Mouse (Mus musculus): ENCODE measurements around the gene Tnk2. TPM values are rescaled to one million over a fixed set of nuclear protein-coding genes. Genes with fewer than 3 reads are reported as not detected.

Tnk2 gene
- polyA plus RNA-seq, 1 experiment from 2014 or later = 11.6 TPM

DNA sequence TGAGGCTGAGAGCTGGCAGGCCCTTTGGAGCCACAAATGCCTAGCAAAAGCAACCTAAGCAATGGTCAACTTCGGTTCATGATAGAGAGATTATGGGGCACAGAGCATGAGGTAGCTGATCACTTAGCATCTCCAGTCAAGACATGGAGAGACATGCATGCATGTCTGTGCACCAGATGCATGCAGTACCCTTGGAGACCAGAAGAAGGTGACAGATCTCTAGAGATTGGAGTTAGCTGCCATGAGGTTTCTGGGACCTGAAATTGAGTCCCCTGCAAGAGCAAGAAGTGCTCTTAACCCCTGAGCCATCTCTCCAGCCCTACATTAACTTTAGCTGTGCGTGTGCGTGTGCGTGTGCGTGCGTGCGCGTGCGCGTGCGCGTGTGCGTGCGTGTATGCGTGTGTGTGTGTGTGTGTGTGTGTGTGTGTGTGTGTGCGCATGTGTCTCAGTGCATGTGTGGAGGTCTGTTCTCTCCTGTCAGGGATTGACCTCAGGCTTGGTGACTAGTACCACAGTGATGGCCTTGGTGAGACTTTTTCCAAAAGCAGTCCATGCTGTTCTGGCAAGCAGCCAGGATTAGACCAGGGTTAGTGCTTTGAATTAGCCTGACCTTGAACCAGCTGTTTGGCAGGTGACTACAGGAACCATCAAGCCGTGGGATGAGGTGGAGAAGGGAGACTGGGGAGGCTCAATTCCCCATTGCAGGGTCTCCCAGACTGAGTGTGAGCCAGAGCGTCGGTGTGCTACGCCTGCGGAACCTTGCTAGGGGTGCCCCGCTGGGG, 54.2 kb downstream of the Tnk2 start:
- Histone ChIP-seq H3K4me1 (replicated peaks; ENCODE audit: control insufficient read depth, insufficient read depth, low read length) (no peaks in the 10 kb centered on the region), H3K27me3 (replicated peaks; ENCODE audit: control insufficient read depth, insufficient read depth, low read length) (no peaks in the 10 kb centered on the region), H3K4me2 (no peak overlapping the region), H3K9ac (ENCODE audit: low read depth, low read length) (no peak overlapping the region), H3K9me3 (ENCODE audit: control insufficient read depth, low read length) (no peaks in the 10 kb centered on the region), H3K4me3 (ENCODE audit: low read depth, low read length) (no peak overlapping the region), H3K27ac (ENCODE audit: low read depth, low read length) (no peak overlapping the region), H3K36me3 (ENCODE audit: control insufficient read depth, insufficient read depth, low read length) (no peaks in the 10 kb centered on the region)
- ATAC-seq (replicated peaks; ENCODE audit: low FRiP score) (no peak), DNase-seq (ENCODE audit: low spot score) (no peak)
- WGBS = 88% methylated on average over 22 of the region's 22 CpGs

DNA sequence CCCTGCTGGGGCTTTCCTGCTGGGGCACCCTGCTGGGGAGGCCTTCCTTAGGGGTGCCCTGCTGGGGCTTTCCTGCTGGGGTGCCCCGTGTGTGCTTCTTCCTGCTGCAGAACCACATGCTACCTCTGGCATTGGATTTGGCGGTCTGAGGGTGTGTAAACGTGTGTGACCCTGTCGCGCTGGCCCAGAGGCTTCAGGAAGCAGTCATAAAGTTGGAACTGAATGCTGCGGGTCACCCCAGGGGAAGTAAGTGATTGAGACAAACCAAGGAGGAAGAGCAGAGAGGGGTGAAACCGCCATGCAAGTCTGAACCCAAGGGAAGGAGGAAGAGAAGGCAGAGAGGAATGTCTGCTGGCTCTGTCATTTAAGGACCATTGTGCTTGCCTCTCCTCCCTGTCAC, 54.9 kb downstream of the Tnk2 start:
- 26% methylated on average over 7 of the region's 7 CpGs for WGBS
- no peak overlapping the region for H3K4me3 ChIP-seq (ENCODE audit: low read depth, low read length)
- no peaks in the 10 kb centered on the region for H3K9me3 ChIP-seq (ENCODE audit: control insufficient read depth, low read length)
- no peak overlapping the region for H3K4me2 ChIP-seq
- H3K27ac ChIP-seq (ENCODE audit: low read depth, low read length) = no peak overlapping the region
- H3K36me3 ChIP-seq (ENCODE audit: control insufficient read depth, insufficient read depth, low read length) = no peaks in the 10 kb centered on the region
- no peaks in the 10 kb centered on the region for H3K27me3 ChIP-seq (replicated peaks; ENCODE audit: control insufficient read depth, insufficient read depth, low read length)
- H3K4me1 ChIP-seq (replicated peaks; ENCODE audit: control insufficient read depth, insufficient read depth, low read length) = no peaks in the 10 kb centered on the region
- ATAC-seq (replicated peaks; ENCODE audit: low FRiP score) = no peak
- DNase-seq (ENCODE audit: low spot score) = no peak
- H3K9ac ChIP-seq (ENCODE audit: low read depth, low read length) = no peak overlapping the region

DNA sequence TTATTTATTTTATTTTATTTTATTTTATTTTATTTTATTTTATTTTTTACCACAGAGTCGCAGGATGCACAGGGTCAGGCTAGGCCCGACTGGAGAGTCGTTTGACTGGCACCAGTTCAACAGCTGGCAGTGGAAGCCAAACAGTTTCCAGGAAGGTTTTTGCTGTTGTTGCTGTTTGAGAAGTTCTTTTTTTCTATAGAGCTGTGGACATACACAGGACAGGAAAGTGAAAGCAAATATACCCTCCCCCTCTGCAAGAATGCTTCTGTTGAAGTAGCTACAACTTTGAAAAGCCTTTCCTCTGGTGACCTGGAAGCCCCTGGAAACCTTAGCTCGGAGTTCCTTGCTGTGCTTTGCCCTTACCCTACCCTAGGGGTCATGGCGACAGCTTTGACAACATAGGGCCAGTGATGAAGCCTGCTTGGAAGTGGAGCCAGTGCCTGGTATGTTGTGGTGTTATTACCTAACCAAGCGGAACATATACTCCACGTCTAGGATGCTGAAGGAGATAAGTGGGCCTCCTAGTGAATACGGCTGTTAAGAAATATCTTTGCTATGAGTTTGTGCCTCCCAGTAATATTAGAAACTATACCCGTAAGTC, 59.7 kb downstream of the Tnk2 start:
- no peak overlapping the region for H3K4me3 ChIP-seq (ENCODE audit: low read depth, low read length)
- H3K27ac ChIP-seq (ENCODE audit: low read depth, low read length) = no peak overlapping the region
- ATAC-seq (replicated peaks; ENCODE audit: low FRiP score) (no peak), DNase-seq (ENCODE audit: low spot score) (no peak)
- 73% methylated on average over 9 of the region's 9 CpGs for WGBS
- H3K4me2 ChIP-seq = no peak overlapping the region
- H3K27me3 ChIP-seq (replicated peaks; ENCODE audit: control insufficient read depth, insufficient read depth, low read length) = no peaks in the 10 kb centered on the region; the same call in 1 of the 2 replicates
- no peaks in the 10 kb centered on the region for H3K36me3 ChIP-seq (ENCODE audit: control insufficient read depth, insufficient read depth, low read length)
- no peak overlapping the region for H3K9ac ChIP-seq (ENCODE audit: low read depth, low read length)
- peaks cover 15% of the 10 kb centered on the region for H3K4me1 ChIP-seq (replicated peaks; ENCODE audit: control insufficient read depth, insufficient read depth, low read length)
- H3K9me3 ChIP-seq (ENCODE audit: control insufficient read depth, low read length) = no peaks in the 10 kb centered on the region

DNA sequence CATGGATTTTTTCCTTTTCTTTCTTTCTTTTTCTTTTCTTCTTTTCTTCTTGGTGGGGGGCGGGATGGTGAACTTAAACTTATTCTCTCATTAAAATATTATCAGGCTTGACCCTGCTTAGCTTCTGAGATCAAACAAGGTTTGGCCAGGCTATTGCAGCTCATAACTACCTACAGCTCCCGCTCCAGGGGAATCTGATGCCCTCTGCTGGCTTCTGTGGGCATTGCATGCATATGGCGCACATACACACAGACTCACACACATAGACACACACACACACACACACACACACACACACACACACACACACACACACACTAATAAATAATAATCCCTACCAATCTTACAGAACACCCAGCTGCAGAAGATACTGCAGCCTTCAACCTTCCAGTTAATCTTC, 61.9 kb downstream of the Tnk2 start:
- Histone ChIP-seq H3K4me3 (ENCODE audit: low read depth, low read length) (no peak overlapping the region), H3K4me2 (no peak overlapping the region), H3K9me3 (ENCODE audit: control insufficient read depth, low read length) (no peaks in the 10 kb centered on the region), H3K9ac (ENCODE audit: low read depth, low read length) (no peak overlapping the region), H3K4me1 (replicated peaks; ENCODE audit: control insufficient read depth, insufficient read depth, low read length) (peaks cover 18% of the 10 kb centered on the region), H3K36me3 (ENCODE audit: control insufficient read depth, insufficient read depth, low read length) (no peaks in the 10 kb centered on the region), H3K27ac (ENCODE audit: low read depth, low read length) (no peak overlapping the region), H3K27me3 (replicated peaks; ENCODE audit: control insufficient read depth, insufficient read depth, low read length) (no peaks in the 10 kb centered on the region; the same call in 1 of the 2 replicates)
- no peak for ATAC-seq (replicated peaks; ENCODE audit: low FRiP score)
- WGBS = 97% methylated on average over 3 of the region's 3 CpGs
- no peak for DNase-seq (ENCODE audit: low spot score)

DNA sequence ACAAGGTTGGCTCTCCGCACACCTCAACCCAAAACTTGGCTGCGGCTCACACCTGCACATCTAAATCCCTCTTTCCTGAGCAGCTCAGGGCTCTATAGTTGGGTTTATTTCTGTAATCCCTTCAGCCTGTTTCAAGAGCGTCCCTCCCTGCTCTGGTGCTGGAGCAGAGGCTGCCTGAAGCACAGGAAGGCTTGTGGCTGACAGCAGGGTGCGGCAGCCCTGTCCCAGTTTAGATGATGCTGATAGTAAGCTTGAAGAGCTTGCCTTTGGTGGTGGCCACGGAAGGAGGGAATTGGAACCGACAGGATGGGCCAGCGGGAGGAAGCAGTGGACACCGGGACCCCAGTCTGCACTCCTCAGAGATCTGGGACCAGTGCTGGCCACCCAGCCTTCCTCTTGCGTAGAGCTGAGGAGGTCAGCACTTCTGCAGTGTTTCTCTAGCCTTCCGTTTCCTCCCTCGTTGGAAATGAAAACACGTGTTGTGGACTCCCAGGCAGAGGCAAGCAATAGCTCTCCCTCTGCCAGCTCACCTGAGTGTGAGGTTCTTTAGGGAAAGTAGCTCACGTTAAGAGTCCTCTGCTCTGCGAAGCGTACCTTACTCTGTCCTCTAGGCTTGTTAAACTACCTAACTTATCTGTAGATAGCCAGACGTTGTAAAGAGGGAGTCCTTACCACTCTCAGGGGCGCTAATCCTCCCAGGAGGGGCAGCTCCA, 63.6 kb downstream of the Tnk2 start:
- H3K4me2 ChIP-seq = peak overlapping the region; percentile 54
- H3K9me3 ChIP-seq (ENCODE audit: control insufficient read depth, low read length) = no peaks in the 10 kb centered on the region
- DNase-seq (ENCODE audit: low spot score) (no peak), ATAC-seq (replicated peaks; ENCODE audit: low FRiP score) (no peak)
- no peak overlapping the region for H3K4me3 ChIP-seq (ENCODE audit: low read depth, low read length)
- no peak overlapping the region for H3K27ac ChIP-seq (ENCODE audit: low read depth, low read length)
- H3K36me3 ChIP-seq (ENCODE audit: control insufficient read depth, insufficient read depth, low read length) = no peaks in the 10 kb centered on the region
- 0 out of 2 replicates have a peak overlapping the region, but pooled peaks have one; percentile 22 for H3K9ac ChIP-seq (ENCODE audit: low read depth, low read length)
- H3K4me1 ChIP-seq (replicated peaks; ENCODE audit: control insufficient read depth, insufficient read depth, low read length) = peaks cover 18% of the 10 kb centered on the region
- WGBS = 33% methylated on average over 17 of the region's 17 CpGs
- no peaks in the 10 kb centered on the region; the same call in 1 of the 2 replicates for H3K27me3 ChIP-seq (replicated peaks; ENCODE audit: control insufficient read depth, insufficient read depth, low read length)

DNA sequence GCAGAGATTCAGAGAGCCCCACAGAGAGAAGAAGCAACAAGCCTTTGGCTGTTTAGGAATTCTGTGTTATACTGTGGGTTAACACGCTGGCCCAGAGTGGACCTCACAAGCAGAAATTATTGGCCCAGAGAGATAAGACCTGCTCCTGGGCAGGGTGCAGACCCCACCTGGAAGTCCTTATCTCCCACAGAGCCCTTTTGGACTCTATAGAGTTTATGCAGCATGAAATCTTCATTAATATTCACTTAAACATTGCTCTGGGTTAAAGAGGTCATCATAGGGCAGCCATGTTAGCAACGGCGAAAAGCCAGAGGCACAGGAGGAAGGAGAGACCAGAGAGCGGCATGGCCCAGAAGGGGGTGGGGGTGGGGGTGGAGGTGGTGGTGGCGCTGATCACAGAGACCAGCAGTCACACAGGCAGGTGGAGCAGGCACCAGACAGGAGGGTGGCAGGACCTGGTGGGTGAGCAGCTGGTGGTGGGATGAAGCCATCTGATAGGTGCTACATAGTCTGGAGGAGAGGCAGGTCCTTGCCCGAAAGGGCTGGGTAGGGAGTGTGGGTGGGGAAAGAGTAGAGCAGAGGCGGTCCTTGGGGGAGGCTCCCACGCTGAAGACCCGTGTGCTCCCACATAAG, 64.3 kb downstream of the Tnk2 start:
- H3K4me1 ChIP-seq (replicated peaks; ENCODE audit: control insufficient read depth, insufficient read depth, low read length) = peaks cover 18% of the 10 kb centered on the region
- no peaks in the 10 kb centered on the region; the same call in 1 of the 2 replicates for H3K27me3 ChIP-seq (replicated peaks; ENCODE audit: control insufficient read depth, insufficient read depth, low read length)
- 42% methylated on average over 9 of the region's 9 CpGs for WGBS
- no peak overlapping the region for H3K4me3 ChIP-seq (ENCODE audit: low read depth, low read length)
- H3K9me3 ChIP-seq (ENCODE audit: control insufficient read depth, low read length) = no peaks in the 10 kb centered on the region
- no peak overlapping the region for H3K27ac ChIP-seq (ENCODE audit: low read depth, low read length)
- H3K4me2 ChIP-seq = peak overlapping the region; percentile 54
- DNase-seq (ENCODE audit: low spot score) (no peak), ATAC-seq (replicated peaks; ENCODE audit: low FRiP score) (no peak)
- no peaks in the 10 kb centered on the region for H3K36me3 ChIP-seq (ENCODE audit: control insufficient read depth, insufficient read depth, low read length)
- H3K9ac ChIP-seq (ENCODE audit: low read depth, low read length) = 0 out of 2 replicates have a peak overlapping the region, but pooled peaks have one; percentile 22

DNA sequence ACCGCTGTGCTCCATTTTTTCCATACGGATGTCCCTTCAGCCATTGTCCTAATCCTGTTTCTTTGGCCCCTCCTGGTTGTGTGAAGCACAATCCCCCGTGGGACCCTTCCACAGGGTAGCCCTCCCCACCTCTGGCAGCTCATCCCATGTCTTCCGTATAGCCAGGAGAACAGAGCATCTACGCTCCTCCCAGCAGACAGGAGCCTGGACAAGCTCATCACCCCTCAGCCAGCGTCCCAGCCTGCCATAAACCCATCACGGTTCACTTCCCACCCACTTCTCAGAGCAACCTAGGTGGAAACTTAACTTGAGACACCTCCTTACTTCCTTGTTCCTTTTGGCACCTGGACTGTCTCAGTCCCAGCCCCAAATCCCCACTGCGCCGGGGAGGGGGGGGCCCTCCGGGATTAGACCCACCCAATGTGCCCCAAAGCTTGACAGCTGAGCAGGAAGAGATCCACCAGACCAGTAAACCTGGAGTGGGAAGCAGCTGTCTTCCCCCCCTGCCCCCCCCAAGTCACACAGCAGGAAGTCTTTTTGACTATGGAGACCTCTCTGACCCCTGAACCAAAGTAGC, 64.9 kb downstream of the Tnk2 start:
- 75% methylated on average over 10 of the region's 10 CpGs for WGBS
- Histone ChIP-seq H3K4me2 (no peak overlapping the region), H3K36me3 (ENCODE audit: control insufficient read depth, insufficient read depth, low read length) (no peaks in the 10 kb centered on the region), H3K4me1 (replicated peaks; ENCODE audit: control insufficient read depth, insufficient read depth, low read length) (peaks cover 18% of the 10 kb centered on the region), H3K9me3 (ENCODE audit: control insufficient read depth, low read length) (no peaks in the 10 kb centered on the region), H3K9ac (ENCODE audit: low read depth, low read length) (no peak overlapping the region), H3K27me3 (replicated peaks; ENCODE audit: control insufficient read depth, insufficient read depth, low read length) (no peaks in the 10 kb centered on the region; the same call in 1 of the 2 replicates), H3K4me3 (ENCODE audit: low read depth, low read length) (no peak overlapping the region), H3K27ac (ENCODE audit: low read depth, low read length) (no peak overlapping the region)
- DNase-seq (ENCODE audit: low spot score) (no peak), ATAC-seq (replicated peaks; ENCODE audit: low FRiP score) (no peak)

DNA sequence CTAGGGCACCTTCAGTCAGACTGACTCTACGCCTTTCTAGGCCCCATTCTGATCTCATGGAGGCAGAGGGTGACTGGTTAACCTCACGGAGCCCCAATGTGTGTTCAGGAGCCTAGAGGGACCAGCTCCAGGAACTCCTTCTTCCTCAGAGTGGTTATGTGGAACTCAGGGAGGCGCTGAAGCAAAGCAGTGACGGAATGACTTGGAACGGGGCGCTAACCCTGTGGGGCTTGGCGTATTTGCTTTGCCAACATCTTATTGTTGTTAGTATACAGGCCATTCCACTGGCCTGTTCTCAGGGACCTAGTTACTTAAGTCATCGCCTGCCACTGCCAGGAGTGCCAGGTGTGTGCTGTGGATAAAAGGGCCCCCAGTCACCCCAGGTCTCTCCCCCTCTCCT, 65.4 kb downstream of the Tnk2 start:
- Histone ChIP-seq H3K4me3 (ENCODE audit: low read depth, low read length) (no peak overlapping the region), H3K4me1 (replicated peaks; ENCODE audit: control insufficient read depth, insufficient read depth, low read length) (peaks cover 18% of the 10 kb centered on the region), H3K27ac (ENCODE audit: low read depth, low read length) (no peak overlapping the region), H3K27me3 (replicated peaks; ENCODE audit: control insufficient read depth, insufficient read depth, low read length) (no peaks in the 10 kb centered on the region; the same call in 1 of the 2 replicates), H3K36me3 (ENCODE audit: control insufficient read depth, insufficient read depth, low read length) (no peaks in the 10 kb centered on the region), H3K9me3 (ENCODE audit: control insufficient read depth, low read length) (no peaks in the 10 kb centered on the region), H3K9ac (ENCODE audit: low read depth, low read length) (no peak overlapping the region), H3K4me2 (no peak overlapping the region)
- 89% methylated on average over 8 of the region's 8 CpGs for WGBS
- ATAC-seq (replicated peaks; ENCODE audit: low FRiP score) (no peak), DNase-seq (ENCODE audit: low spot score) (no peak)
